Mouse (Mus musculus) inflammation-experienced regulatory T-cells, adult 6 months (primary cell): ENCODE results near the gene B3galt2. TPM values are rescaled to one million over a fixed set of nuclear protein-coding genes. Genes with fewer than 3 reads are reported as not detected.

Experiments used
- polyA plus RNA-seq, 3 experiments: library from polyadenylated mRNA; unstranded; fragments of 100-300 nt; shearing (Covaris generic); gene quantifications; one replicate each; pipeline ENCODE4 v1.2.1; 2017

Gene B3galt2
- polyA plus RNA-seq, 3 experiments from 2014 or later, result 0.44 to 0.86 (median 0.61) TPM

Other genes with a start within 250 kb of the B3galt2 start
- gene Cdc73, start 62.2 kb downstream of the B3galt2 start, polyA plus RNA-seq, result 10 to 100 TPM; 17.7 to 21.5 (median 17.9) TPM
- gene Glrx2, start 75.7 kb downstream of the B3galt2 start, polyA plus RNA-seq, result 10 to 100 TPM; 38.7 to 54.4 (median 40.4) TPM
- gene Trove2, start 136.4 kb downstream of the B3galt2 start, polyA plus RNA-seq, result 1 to 10 TPM; 4.6 to 6.5 (median 4.7) TPM
- gene Uchl5, start 136.6 kb downstream of the B3galt2 start, polyA plus RNA-seq, result 10 to 100 TPM; 49.2 to 94.0 (median 74.1) TPM